Mouse (Mus musculus) MEL (cell line): ENCODE results near the gene Aftph.

ENCODE experiments used
- CTCF ChIP-seq, 3 experiments: IDR thresholded peaks in 2 of 3; conservative IDR thresholded peaks in 1 of 3; 2 replicates each; pipeline ENCODE4 v1.5.1; 2011 to 2012; ENCODE audit warnings: low read length in 3 of 3, low read depth in 2 of 3, mild to moderate bottlenecking in 2 of 3, improper control_type of control experiment in 1 of 3, inconsistent platforms in 1 of 3, mixed read lengths in 1 of 3, moderate library complexity in 1 of 3; ENCODE audit not compliant: control insufficient read depth in 1 of 3, insufficient read depth in 1 of 3, poor library complexity in 1 of 3, severe bottlenecking in 1 of 3
- ELF1 ChIP-seq: IDR thresholded peaks from 2 replicates; pipeline ENCODE4 v1.6.1; 2014; ENCODE audit warnings: low read depth, mild to moderate bottlenecking, inconsistent platforms, low read length, improper control_type of control experiment, moderate library complexity
- GATA1 ChIP-seq: IDR thresholded peaks from 2 replicates; pipeline ENCODE4 v1.6.1; 2011; ENCODE audit warnings: low read depth, low read length, improper control_type of control experiment
- NELFE ChIP-seq: IDR thresholded peaks from 2 replicates; pipeline ENCODE4 v1.6.1; 2011; ENCODE audit warnings: low read depth, low read length, improper control_type of control experiment

GRCm38 (mm10) chr11:20786191-20786590, 44.8 kb upstream of the Aftph start:
- TF ChIP-seq ELF1 (no peak), CTCF (IDR thresholded peaks at IDR 0.05 in 2 of 3, conservative IDR thresholded peaks at IDR 0.05 in 1 of 3; ENCODE audit: control insufficient read depth in 1 of 3, insufficient read depth in 1 of 3, low read depth in 2 of 3, low read length in 3 of 3, poor library complexity in 1 of 3, severe bottlenecking in 1 of 3) (no peak), GATA1 (no peak), NELFE (no peak)
